8 mouse cellular contexts compared by ENCODE assay signal in genomic region chr10:81167200-81168086, GRCm38 (mm10). TPM values are rescaled to one million over a fixed set of nuclear protein-coding genes. Genes with fewer than 3 reads are reported as not detected.
A peak's percentile ranks its signal among the peaks of the same experiment; 100 is the strongest.
DNase-seq lines count a peak whose midpoint lies in the region; ATAC-seq and TF ChIP-seq lines count a peak whose summit lies in the region.

Gene Pias4, minus strand, starts transcription at chr10:81167923.

- no peak for TF ChIP-seq CTCF in C2C12 (IDR thresholded peaks at IDR 0.05; ENCODE audit: control insufficient read depth, insufficient read depth, insufficient read length)
- TF ChIP-seq CTCF in brain, embryonic 14.5 days (IDR thresholded peaks at IDR 0.05; ENCODE audit: borderline replicate concordance, extremely low read depth, insufficient read depth, insufficient read length): no peak
- TF ChIP-seq CTCF in liver, adult 2 months (IDR thresholded peaks at IDR 0.05; ENCODE audit: low read depth, low read length): no peak

- no peaks in the 10 kb centered on the region for H3K9me3 ChIP-seq in erythroblast, embryonic 14.5 days (ENCODE audit: control insufficient read depth, low read length)
- H3K9me3 ChIP-seq in heart, embryonic 11.5 days (replicated peaks; ENCODE audit: control insufficient read depth, low read length): no peaks in the 10 kb centered on the region
- H3K9me3 ChIP-seq in kidney, embryonic 16.5 days (ENCODE audit: low read length): no peaks in the 10 kb centered on the region

- ATAC-seq in heart, embryonic 11.5 days (replicated peaks; ENCODE audit: insufficient number of reproducible peaks, low FRiP score, low TSS enrichment): peak; percentile 87
- peak; percentile 85 for ATAC-seq in kidney, embryonic 16.5 days (ENCODE audit: low FRiP score, low TSS enrichment)

- peaks cover 9% of the 10 kb centered on the region for H3K36me3 ChIP-seq in C2C12 (ENCODE audit: control insufficient read depth, insufficient read depth)
- peaks cover 33% of the 10 kb centered on the region for H3K36me3 ChIP-seq in erythroblast, embryonic 14.5 days (ENCODE audit: control insufficient read depth)
- no peaks in the 10 kb centered on the region for H3K36me3 ChIP-seq in heart, embryonic 11.5 days (ENCODE audit: control insufficient read depth, insufficient read depth, low read length)
- H3K36me3 ChIP-seq in kidney, embryonic 16.5 days (ENCODE audit: insufficient read depth, low read length): peaks cover 12% of the 10 kb centered on the region
- no peaks in the 10 kb centered on the region for H3K36me3 ChIP-seq in liver, adult 2 months (ENCODE audit: control insufficient read depth, insufficient read depth, low read length)
- H3K36me3 ChIP-seq in myocyte (ENCODE audit: control insufficient read depth, insufficient read depth): no peaks in the 10 kb centered on the region
- no peaks in the 10 kb centered on the region for H3K36me3 ChIP-seq in splenic B cell, adult 2 months (ENCODE audit: control insufficient read depth, insufficient read depth, low read length, poor library complexity, severe bottlenecking)

- DNase-seq in brain, embryonic 14.5 days (ENCODE audit: low read depth): peak; percentile 100
- peak; percentile 90 for DNase-seq in liver, adult 2 months (ENCODE audit: extremely low read depth, low read depth, low spot score)
- peak; percentile 100 for DNase-seq in splenic B cell, adult 2 months (ENCODE audit: low read depth, low spot score)

- H3K9ac ChIP-seq in heart, embryonic 11.5 days (ENCODE audit: low read depth, low read length): peak within 1 kb of the TSS; percentile 88
- peak within 1 kb of the TSS; percentile 80 for H3K9ac ChIP-seq in kidney, embryonic 16.5 days (replicated peaks; ENCODE audit: low read length)
- peak within 1 kb of the TSS; percentile 94 for H3K9ac ChIP-seq in liver, adult 2 months (ENCODE audit: low read depth, low read length)

- H3K27ac ChIP-seq in heart, embryonic 11.5 days (ENCODE audit: low read depth, low read length): peak within 1 kb of the TSS; percentile 75
- peak within 1 kb of the TSS; percentile 89 for H3K27ac ChIP-seq in kidney, embryonic 16.5 days (ENCODE audit: low read length)
- H3K27ac ChIP-seq in liver, adult 2 months (replicated peaks; ENCODE audit: insufficient read depth, low read depth, low read length): peak within 1 kb of the TSS; percentile 32

- WGBS in heart, embryonic 11.5 days (ENCODE audit: insufficient replicate concordance): under 1% methylated on average over 57 of the region's 64 CpGs
- under 1% methylated on average over 60 of the region's 64 CpGs for WGBS in kidney, embryonic 16.5 days
- under 1% methylated on average over 54 of the region's 64 CpGs for WGBS in liver, adult 2 months

- peaks cover 35% of the 10 kb centered on the region for H3K79me3 ChIP-seq in C2C12 (ENCODE audit: low read depth)

- H3K79me2 ChIP-seq in C2C12 (ENCODE audit: control insufficient read depth, insufficient read depth) (peaks cover 50% of the 10 kb centered on the region), myocyte (ENCODE audit: control insufficient read depth, insufficient read depth) (peaks cover 48% of the 10 kb centered on the region)
- peaks cover 33% of the 10 kb centered on the region for H3K79me2 ChIP-seq in liver, adult 2 months (ENCODE audit: control insufficient read depth, insufficient read depth, low read length)

- peak within 1 kb of the TSS; percentile 75 for H3K4me3 ChIP-seq in C2C12 (ENCODE audit: insufficient read depth, poor library complexity, severe bottlenecking)
- peak within 1 kb of the TSS; percentile 93 for H3K4me3 ChIP-seq in erythroblast, embryonic 14.5 days (replicated peaks)
- peak within 1 kb of the TSS; percentile 92 for H3K4me3 ChIP-seq in heart, embryonic 11.5 days (ENCODE audit: low read depth, low read length)
- H3K4me3 ChIP-seq in kidney, embryonic 16.5 days (ENCODE audit: low read length): peak within 1 kb of the TSS; percentile 88
- peak within 1 kb of the TSS; percentile 99 for H3K4me3 ChIP-seq in liver, adult 2 months (ENCODE audit: insufficient read depth, low read depth, low read length)
- peak within 1 kb of the TSS; percentile 77 for H3K4me3 ChIP-seq in myocyte

- H3ac ChIP-seq in C2C12 (ENCODE audit: control insufficient read depth, insufficient read length, low read depth) (peak within 1 kb of the TSS; percentile 70), myocyte (ENCODE audit: control insufficient read depth, insufficient read length) (peak within 1 kb of the TSS; percentile 74)

- H3K4me1 ChIP-seq in erythroblast, embryonic 14.5 days (ENCODE audit: control insufficient read depth): peaks cover 59% of the 10 kb centered on the region
- H3K4me1 ChIP-seq in heart, embryonic 11.5 days (ENCODE audit: control insufficient read depth, insufficient read depth, low read length): peaks cover 9% of the 10 kb centered on the region
- H3K4me1 ChIP-seq in kidney, embryonic 16.5 days (ENCODE audit: insufficient read depth, low read length): peaks cover 28% of the 10 kb centered on the region
- peaks cover 6% of the 10 kb centered on the region for H3K4me1 ChIP-seq in liver, adult 2 months (ENCODE audit: control insufficient read depth, insufficient read depth, low read length)

- peak; percentile 81; the same call in 1 of the 2 replicates for TF ChIP-seq POLR2A in brain, embryonic 14.5 days (IDR thresholded peaks at IDR 0.05; ENCODE audit: borderline replicate concordance, extremely low read depth, insufficient read depth, insufficient read length, poor library complexity, severe bottlenecking)
- TF ChIP-seq POLR2A in liver, adult 2 months (IDR thresholded peaks at IDR 0.05; ENCODE audit: extremely low read depth, insufficient read depth, low read length): peak; percentile 81
- TF ChIP-seq POLR2A in myocyte (IDR thresholded peaks at IDR 0.05; ENCODE audit: insufficient read length, low read depth): peak; percentile 95

- H3K4me2 ChIP-seq in heart, embryonic 11.5 days: peak within 1 kb of the TSS; percentile 89
- peak within 1 kb of the TSS; percentile 61 for H3K4me2 ChIP-seq in kidney, embryonic 16.5 days (replicated peaks; ENCODE audit: low read depth, low read length)
- H3K4me2 ChIP-seq in myocyte (ENCODE audit: low read depth): peak within 1 kb of the TSS; percentile 100

- H3K27me3 ChIP-seq in C2C12 (ENCODE audit: control insufficient read depth, insufficient read depth, insufficient read length): no peaks in the 10 kb centered on the region
- no peaks in the 10 kb centered on the region for H3K27me3 ChIP-seq in erythroblast, embryonic 14.5 days (ENCODE audit: control insufficient read depth)
- no peaks in the 10 kb centered on the region for H3K27me3 ChIP-seq in heart, embryonic 11.5 days (ENCODE audit: control insufficient read depth, insufficient read depth, low read length)
- H3K27me3 ChIP-seq in kidney, embryonic 16.5 days (ENCODE audit: insufficient read depth, low read length): no peaks in the 10 kb centered on the region
- no peaks in the 10 kb centered on the region for H3K27me3 ChIP-seq in liver, adult 2 months (ENCODE audit: control insufficient read depth, insufficient read depth, low read length)
- H3K27me3 ChIP-seq in myocyte (ENCODE audit: control insufficient read depth, insufficient read depth, insufficient read length): no peaks in the 10 kb centered on the region
- no peaks in the 10 kb centered on the region for H3K27me3 ChIP-seq in splenic B cell, adult 2 months (ENCODE audit: control insufficient read depth, insufficient read depth, low read length, poor library complexity, severe bottlenecking)

TF ChIP-seq in C2C12, 6 proteins besides CTCF, POLR2A, EP300 and RAD21:
- TF ChIP-seq FOSL1 (IDR thresholded peaks at IDR 0.05; ENCODE audit: insufficient read depth, low read length, poor library complexity, severe bottlenecking): no peak
- TF ChIP-seq CEBPB (IDR thresholded peaks at IDR 0.05; ENCODE audit: low read depth): no peak
- TF ChIP-seq MYOD1 (IDR thresholded peaks at IDR 0.05; ENCODE audit: control insufficient read depth, insufficient read length, low read depth): no peak
- TF ChIP-seq USF1 (IDR thresholded peaks at IDR 0.05; ENCODE audit: low read depth): peak; percentile 98
- no peak for TF ChIP-seq MAX (IDR thresholded peaks at IDR 0.05)
- TF ChIP-seq MYOG (IDR thresholded peaks at IDR 0.05; ENCODE audit: control insufficient read depth, extremely low read depth, insufficient read length): no peak

TF ChIP-seq in myocyte, 11 proteins besides CTCF, POLR2A, EP300 and RAD21:
- TF ChIP-seq TCF12 (IDR thresholded peaks at IDR 0.05; ENCODE audit: insufficient read depth, poor library complexity, severe bottlenecking) (no peak), REST (IDR thresholded peaks at IDR 0.05; ENCODE audit: insufficient read depth, insufficient read length) (no peak), POLR2AphosphoS2 (IDR thresholded peaks at IDR 0.05; ENCODE audit: insufficient read length, low read depth) (peak; percentile 91), USF1 (IDR thresholded peaks at IDR 0.05; ENCODE audit: low read depth) (peak; percentile 99), MYOG (IDR thresholded peaks at IDR 0.05; ENCODE audit: control insufficient read depth in 1 of 3, insufficient read depth in 1 of 3, insufficient read length in 2 of 3, low read depth in 2 of 3) (peak in 1 of 3 experiments; percentile 32)

RNA-seq across cellular contexts. Expression of gene Pias4, which starts in this region (rescaled TPM):
- polyA plus RNA-seq in C2C12 (2012; fragmentation: generic; extraction: Trizol): 31.6 TPM
- 38.4 and 47.8 TPM in 2 replicates for polyA plus RNA-seq in brain, embryonic 14.5 days (2012; rRNA removed)
- polyA plus RNA-seq in erythroblast, embryonic 14.5 days (2012): 13.4 and 16.4 TPM in 2 replicates
- polyA plus RNA-seq in heart, embryonic 11.5 days (2014; fragmentation: Nextera tagmentation; extraction: Ambion mirVana): 39.4 and 39.7 TPM in 2 replicates
- polyA plus RNA-seq in kidney, embryonic 16.5 days (2015; fragmentation: Nextera tagmentation; extraction: Ambion mirVana): 51.0 and 56.2 TPM in 2 replicates
- 8.9 and 10.1 TPM in 2 replicates for total RNA-seq in liver, adult 2 months (2014; rRNA removed)
- 17.8 and 22.7 TPM in 2 replicates for polyA plus RNA-seq in liver, adult 2 months (2012; rRNA removed)
- 43.2 TPM for polyA plus RNA-seq in myocyte (2012; fragmentation: generic; extraction: Trizol)

Comparison
In these comparisons a context has a peak if more than half of its experiments do, and no peak if none do; other contexts are left out.
1. Peak in every context shown above with its lines: DNase-seq, ATAC-seq, H3K4me3 ChIP-seq and H3K27ac ChIP-seq.
2. H3K27ac ChIP-seq: peak in every context shown above with its lines; median percentile 89 in kidney, embryonic 16.5 days; 75 in heart, embryonic 11.5 days; 32 in liver, adult 2 months.